Mouse (Mus musculus): ENCODE measurements at regions not wholly inside any gene's neighbourhood (a gene's known extent, or its start where the extent isn't known, plus 50 kb on each side); places are given as distances from the start of the nearest gene placed in this dataset.
"Not testable (repeated sequence)": the region's sequence is repeated elsewhere in the genome, so short reads cannot be mapped to it uniquely, and the experiment has no call there.

GRCm38 (mm10) chr4:67141896-67142295 lies 314.5 kb downstream of the Tlr4 start:
- ATAC-seq (ENCODE audit: borderline replicate concordance, extremely low read depth, low FRiP score, low TSS enrichment): no peak
- Histone ChIP-seq H3K4me2 (no peak overlapping the region), H3K9ac (no peak overlapping the region), H3K4me3 (no peak overlapping the region), H3K27ac (no peak overlapping the region), H3K27me3 (no peaks in the 10 kb centered on the region), H3K36me3 (no peaks in the 10 kb centered on the region), H3K9me3 (no peaks in the 10 kb centered on the region), H3K4me1 (no peaks in the 10 kb centered on the region)
- WGBS: 96% methylated on average over 2 of the region's 2 CpGs

GRCm38 (mm10) chr4:67148521-67148920 lies 321.1 kb downstream of the Tlr4 start:
- no peaks in the 10 kb centered on the region for H3K4me1 ChIP-seq
- ATAC-seq (ENCODE audit: borderline replicate concordance, extremely low read depth, low FRiP score, low TSS enrichment): no peak
- no peak overlapping the region for H3K9ac ChIP-seq
- no peaks in the 10 kb centered on the region for H3K9me3 ChIP-seq
- no peak overlapping the region for H3K4me2 ChIP-seq
- no peak overlapping the region for H3K27ac ChIP-seq
- 67% methylated on average over 2 of the region's 2 CpGs for WGBS
- no peaks in the 10 kb centered on the region for H3K36me3 ChIP-seq
- no peak overlapping the region for H3K4me3 ChIP-seq
- H3K27me3 ChIP-seq: no peaks in the 10 kb centered on the region

- H3K9ac ChIP-seq: no peak overlapping the region
- no peak for ATAC-seq (ENCODE audit: borderline replicate concordance, extremely low read depth, low FRiP score, low TSS enrichment)
- no peaks in the 10 kb centered on the region for H3K9me3 ChIP-seq
- no peak overlapping the region for H3K27ac ChIP-seq
- no peaks in the 10 kb centered on the region for H3K27me3 ChIP-seq
- no peak overlapping the region for H3K4me2 ChIP-seq
- H3K4me3 ChIP-seq: no peak overlapping the region
- WGBS: 60% methylated on average over 3 of the region's 3 CpGs
- H3K4me1 ChIP-seq: no peaks in the 10 kb centered on the region
- no peaks in the 10 kb centered on the region for H3K36me3 ChIP-seq
These were observed 335.3 kb downstream of the Tlr4 start for GRCm38 (mm10) chr4:67162673-67163072.

- Histone ChIP-seq H3K27ac (no peak overlapping the region), H3K9ac (no peak overlapping the region), H3K4me1 (no peaks in the 10 kb centered on the region), H3K4me3 (no peak overlapping the region), H3K9me3 (no peaks in the 10 kb centered on the region), H3K36me3 (no peaks in the 10 kb centered on the region), H3K4me2 (no peak overlapping the region), H3K27me3 (no peaks in the 10 kb centered on the region)
- no peak for ATAC-seq (ENCODE audit: borderline replicate concordance, extremely low read depth, low FRiP score, low TSS enrichment)
- WGBS: 24% methylated on average over 5 of the region's 5 CpGs
These were observed 340.3 kb downstream of the Tlr4 start for GRCm38 (mm10) chr4:67167720-67168119.

- Histone ChIP-seq H3K36me3 (no peaks in the 10 kb centered on the region), H3K9ac (no peak overlapping the region), H3K27me3 (no peaks in the 10 kb centered on the region), H3K9me3 (no peaks in the 10 kb centered on the region), H3K4me1 (0 out of 2 replicates have a peak, but pooled peaks cover 3% of the 10 kb centered on the region), H3K4me3 (no peak overlapping the region), H3K4me2 (no peak overlapping the region), H3K27ac (no peak overlapping the region)
- 14% methylated on average over 2 of the region's 2 CpGs for WGBS
- ATAC-seq (ENCODE audit: borderline replicate concordance, extremely low read depth, low FRiP score, low TSS enrichment): peak; percentile 76
These were observed 360.5 kb downstream of the Tlr4 start for GRCm38 (mm10) chr4:67187725-67188510.

GRCm38 (mm10) chr4:67190536-67190935 lies 363.2 kb downstream of the Tlr4 start:
- H3K4me2 ChIP-seq: no peak overlapping the region
- no peak for ATAC-seq (ENCODE audit: borderline replicate concordance, extremely low read depth, low FRiP score, low TSS enrichment)
- no peak overlapping the region for H3K9ac ChIP-seq
- no peak overlapping the region for H3K27ac ChIP-seq
- H3K27me3 ChIP-seq: no peaks in the 10 kb centered on the region
- H3K36me3 ChIP-seq: no peaks in the 10 kb centered on the region
- H3K4me1 ChIP-seq: 0 out of 2 replicates have a peak, but pooled peaks cover 3% of the 10 kb centered on the region
- no peak overlapping the region for H3K4me3 ChIP-seq
- no peaks in the 10 kb centered on the region for H3K9me3 ChIP-seq

- Histone ChIP-seq H3K27me3 (no peaks in the 10 kb centered on the region), H3K4me1 (no peaks in the 10 kb centered on the region), H3K27ac (no peak overlapping the region), H3K9me3 (no peaks in the 10 kb centered on the region), H3K36me3 (no peaks in the 10 kb centered on the region), H3K9ac (no peak overlapping the region), H3K4me3 (no peak overlapping the region), H3K4me2 (no peak overlapping the region)
- WGBS: 66% methylated on average over 4 of the region's 4 CpGs
- no peak for ATAC-seq (ENCODE audit: borderline replicate concordance, extremely low read depth, low FRiP score, low TSS enrichment)
These were observed 367.0 kb downstream of the Tlr4 start for GRCm38 (mm10) chr4:67194425-67194824.

GRCm38 (mm10) chr4:67196907-67197306 lies 369.5 kb downstream of the Tlr4 start:
- Histone ChIP-seq H3K27me3 (no peaks in the 10 kb centered on the region), H3K9ac (no peak overlapping the region), H3K36me3 (no peaks in the 10 kb centered on the region), H3K4me3 (no peak overlapping the region), H3K9me3 (no peaks in the 10 kb centered on the region), H3K27ac (no peak overlapping the region), H3K4me2 (no peak overlapping the region), H3K4me1 (no peaks in the 10 kb centered on the region)
- WGBS: 74% methylated on average over 5 of the region's 5 CpGs
- no peak for ATAC-seq (ENCODE audit: borderline replicate concordance, extremely low read depth, low FRiP score, low TSS enrichment)

GRCm38 (mm10) chr4:67208406-67208805 lies 381.0 kb downstream of the Tlr4 start:
- not testable (repeated sequence) for H3K9ac ChIP-seq

GRCm38 (mm10) chr4:67213363-67213762 lies 386.0 kb downstream of the Tlr4 start:
- no peaks in the 10 kb centered on the region for H3K9me3 ChIP-seq
- no peaks in the 10 kb centered on the region for H3K4me1 ChIP-seq
- no peaks in the 10 kb centered on the region for H3K36me3 ChIP-seq
- no peaks in the 10 kb centered on the region for H3K27me3 ChIP-seq
- H3K4me3 ChIP-seq: no peak overlapping the region
- no peak for ATAC-seq (ENCODE audit: borderline replicate concordance, extremely low read depth, low FRiP score, low TSS enrichment)
- H3K27ac ChIP-seq: no peak overlapping the region
- no peak overlapping the region for H3K9ac ChIP-seq
- H3K4me2 ChIP-seq: no peak overlapping the region
- 23% methylated on average over 1 of the region's 1 CpGs for WGBS

More at GRCm38 (mm10) chr4:67208406-67208805, 381.0 kb downstream of the Tlr4 start:
- not testable (repeated sequence) for H3K4me3 ChIP-seq; ATAC-seq (ENCODE audit: borderline replicate concordance, extremely low read depth, low FRiP score, low TSS enrichment); H3K36me3 ChIP-seq; H3K27ac ChIP-seq; H3K9me3 ChIP-seq; H3K27me3 ChIP-seq; H3K4me1 ChIP-seq; H3K4me2 ChIP-seq

- H3K9ac ChIP-seq: no peak overlapping the region
- no peak for ATAC-seq (ENCODE audit: borderline replicate concordance, extremely low read depth, low FRiP score, low TSS enrichment)
- no peak overlapping the region for H3K4me2 ChIP-seq
- no peaks in the 10 kb centered on the region for H3K9me3 ChIP-seq
- no peaks in the 10 kb centered on the region for H3K4me1 ChIP-seq
- no peaks in the 10 kb centered on the region for H3K27me3 ChIP-seq
- H3K36me3 ChIP-seq: no peaks in the 10 kb centered on the region
- H3K4me3 ChIP-seq: no peak overlapping the region
- H3K27ac ChIP-seq: no peak overlapping the region
These were observed 397.1 kb downstream of the Tlr4 start for GRCm38 (mm10) chr4:67224533-67224932.

GRCm38 (mm10) chr4:67229214-67229613 lies 401.8 kb downstream of the Tlr4 start:
- Histone ChIP-seq H3K27ac (no peak overlapping the region), H3K9ac (no peak overlapping the region), H3K27me3 (no peaks in the 10 kb centered on the region), H3K36me3 (no peaks in the 10 kb centered on the region), H3K4me2 (no peak overlapping the region), H3K4me1 (no peaks in the 10 kb centered on the region), H3K9me3 (no peaks in the 10 kb centered on the region), H3K4me3 (no peak overlapping the region)
- ATAC-seq (ENCODE audit: borderline replicate concordance, extremely low read depth, low FRiP score, low TSS enrichment): no peak
- 58% methylated on average over 3 of the region's 3 CpGs for WGBS

- H3K9me3 ChIP-seq: no peaks in the 10 kb centered on the region
- no peaks in the 10 kb centered on the region for H3K4me1 ChIP-seq
- H3K27ac ChIP-seq: no peak overlapping the region
- H3K9ac ChIP-seq: no peak overlapping the region
- ATAC-seq (ENCODE audit: borderline replicate concordance, extremely low read depth, low FRiP score, low TSS enrichment): no peak
- no peaks in the 10 kb centered on the region for H3K36me3 ChIP-seq
- no peak overlapping the region for H3K4me3 ChIP-seq
- no peaks in the 10 kb centered on the region for H3K27me3 ChIP-seq
- H3K4me2 ChIP-seq: no peak overlapping the region
- 80% methylated on average over 4 of the region's 4 CpGs for WGBS
These were observed 446.2 kb downstream of the Tlr4 start for GRCm38 (mm10) chr4:67273553-67273952.
